Mouse (Mus musculus) kidney, embryonic 15.5 days (tissue): ENCODE results near the gene Ppp1cc. TPM values are rescaled to one million over a fixed set of nuclear protein-coding genes. Genes with fewer than 3 reads are reported as not detected.
A peak's percentile ranks its signal among the peaks of the same experiment; 100 is the strongest.
"Not testable (repeated sequence)": the region's sequence is repeated elsewhere in the genome, so short reads cannot be mapped to it uniquely, and the experiment has no call there.

Experiments
- ATAC-seq: fragments of 200-750 bp; cut with Nextera tagmentation; replicated peaks from 2 replicates; pipeline ENCODE4 v1.8.0; 2017; ENCODE audit warnings: moderate TSS enrichment; ENCODE audit not compliant: low FRiP score
- H3K27ac ChIP-seq: fragments of 300-500 bp; sonication (generic); 2 replicates; pipeline ENCODE4 v1.5.1; 2015; ENCODE audit warnings: mild to moderate bottlenecking, inconsistent platforms
- H3K27me3 ChIP-seq: fragments of 300-500 bp; sonication (generic); 2 replicates; pipeline ENCODE4 v1.6.1; 2015; ENCODE audit warnings: inconsistent platforms
- H3K36me3 ChIP-seq: fragments of 300-500 bp; sonication (generic); 2 replicates; pipeline ENCODE4 v1.6.1; 2015; ENCODE audit warnings: inconsistent platforms
- H3K4me1 ChIP-seq: fragments of 300-500 bp; sonication (generic); 2 replicates; pipeline ENCODE4 v1.6.1; 2015; ENCODE audit warnings: inconsistent platforms
- H3K4me2 ChIP-seq: fragments of 300-500 bp; sonication (generic); 2 replicates; pipeline ENCODE4 v1.6.1; 2015; ENCODE audit warnings: moderate library complexity, mild to moderate bottlenecking, inconsistent platforms
- H3K4me3 ChIP-seq: fragments of 300-500 bp; sonication (generic); replicated peaks from 2 replicates; pipeline ENCODE4 v1.5.1; 2015; ENCODE audit warnings: mild to moderate bottlenecking, inconsistent platforms
- H3K9ac ChIP-seq: fragments of 300-500 bp; sonication (generic); 2 replicates; pipeline ENCODE4 v1.6.1; 2015; ENCODE audit warnings: mild to moderate bottlenecking, inconsistent platforms
- H3K9me3 ChIP-seq: fragments of 300-500 bp; sonication (generic); replicated peaks from 2 replicates; pipeline ENCODE4 v1.6.1; 2016; ENCODE audit warnings: inconsistent platforms
- WGBS: fragments of 180-500 bp; shearing (Covaris S2); methylation state at CpG from one replicate; pipeline ENCODE4 v1.1.7; 2015; ENCODE audit warnings: mixed read lengths; 5-methylcytosine and 5-hydroxymethylcytosine counted together
- polyA plus RNA-seq: library from polyadenylated mRNA; unstranded; fragments of >200 nt; fragmentation: Nextera tagmentation; extraction: Ambion mirVana; gene quantifications from 2 replicates; pipeline ENCODE4 v1.2.1, GENCODE M21; 2015

The Ppp1cc gene
- polyA plus RNA-seq, 1 experiment from 2014 or later, result 264 TPM

DNA sequence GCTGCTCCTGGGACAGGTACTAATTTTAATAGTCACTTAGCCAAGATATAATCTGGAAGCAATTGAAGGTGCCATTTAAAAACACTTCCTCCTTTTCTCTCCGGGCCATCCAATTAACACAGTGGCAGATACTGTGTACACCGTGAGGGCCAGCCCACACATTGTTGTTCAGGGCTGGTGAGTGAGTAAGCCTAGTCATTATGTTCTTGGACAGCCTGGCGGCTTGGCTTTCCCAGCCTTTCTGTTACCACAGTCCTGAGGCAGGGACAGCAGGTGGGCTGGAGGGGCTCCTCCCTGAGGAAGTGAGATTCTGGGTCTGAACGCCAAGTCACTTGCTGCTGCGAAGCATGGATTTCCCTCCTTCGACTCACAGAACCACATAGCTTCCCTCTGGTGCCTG lies 21.6 kb downstream of the Ppp1cc start:
- WGBS, result 50% methylated on average over 6 of the region's 6 CpGs
- H3K27ac ChIP-seq, result 0 out of 2 replicates have a peak overlapping the region, but pooled peaks have one; percentile 48

DNA sequence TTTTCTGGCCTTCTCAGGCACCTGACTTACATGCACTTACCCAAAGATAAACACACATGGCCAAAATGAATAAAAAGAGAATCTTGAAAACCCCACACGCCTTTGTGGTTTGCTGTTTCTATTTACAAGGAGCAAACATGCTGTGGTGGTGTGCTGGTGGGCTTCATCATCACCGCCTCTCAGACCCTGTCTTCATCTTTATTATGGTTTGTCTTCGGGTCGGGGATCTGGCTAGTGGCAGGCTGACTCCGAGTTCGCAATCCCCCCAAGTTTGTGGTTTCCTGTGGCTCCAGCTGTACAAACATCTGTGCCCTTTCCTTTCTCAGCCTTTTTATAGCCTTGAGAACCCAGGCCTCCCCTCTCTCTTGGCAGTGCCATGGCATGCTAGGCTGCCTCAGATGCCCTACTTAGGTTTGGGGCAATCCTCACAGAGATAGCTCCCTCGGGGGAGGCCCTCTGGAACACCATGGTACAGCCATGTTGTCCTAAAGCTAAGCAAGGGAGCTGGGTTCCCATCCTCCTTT lies 26.3 kb downstream of the Ppp1cc start:
- H3K9me3 ChIP-seq, result no peaks in the 10 kb centered on the region
- H3K9ac ChIP-seq, result no peak overlapping the region
- no peak for ATAC-seq
- no peaks in the 10 kb centered on the region for H3K27me3 ChIP-seq
- H3K36me3 ChIP-seq, result no peaks in the 10 kb centered on the region
- H3K4me2 ChIP-seq, result no peak overlapping the region
- H3K27ac ChIP-seq, result no peak overlapping the region
- WGBS, result 69% methylated on average over 7 of the region's 7 CpGs
- H3K4me3 ChIP-seq, result no peak overlapping the region
- peaks cover 5% of the 10 kb centered on the region for H3K4me1 ChIP-seq

More for the DNA sequence above, 21.6 kb downstream of the Ppp1cc start:
- H3K4me2 ChIP-seq, result no peak overlapping the region
- peaks cover 21% of the 10 kb centered on the region for H3K36me3 ChIP-seq
- peaks cover 12% of the 10 kb centered on the region for H3K4me1 ChIP-seq
- H3K27me3 ChIP-seq, result no peaks in the 10 kb centered on the region
- ATAC-seq, result no peak
- no peak overlapping the region for H3K4me3 ChIP-seq
- H3K9ac ChIP-seq, result no peak overlapping the region
- no peaks in the 10 kb centered on the region for H3K9me3 ChIP-seq

DNA sequence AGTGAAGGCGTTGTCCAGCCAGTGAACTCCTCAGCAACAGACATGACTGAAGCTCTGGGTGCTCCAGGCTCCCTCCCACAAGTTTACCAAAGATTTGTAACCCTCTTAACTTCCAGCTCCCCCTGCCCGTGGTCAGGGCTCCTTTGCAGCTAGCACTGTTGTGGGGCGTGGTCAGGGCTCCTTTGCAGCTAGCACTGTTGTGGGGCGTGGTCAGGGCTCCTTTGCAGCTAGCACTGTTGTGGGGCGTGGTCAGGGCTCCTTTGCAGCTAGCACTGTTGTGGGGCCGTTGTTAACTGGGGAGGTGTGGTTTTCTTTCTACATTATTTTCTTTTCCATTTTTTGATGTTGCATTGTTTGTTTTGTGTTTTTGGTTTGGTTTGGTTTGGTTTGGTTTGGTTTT lies 26.8 kb downstream of the Ppp1cc start:
- H3K4me3 ChIP-seq, H3K36me3 ChIP-seq, H3K9me3 ChIP-seq, H3K4me1 ChIP-seq, ATAC-seq, H3K4me2 ChIP-seq, H3K27ac ChIP-seq, H3K27me3 ChIP-seq, H3K9ac ChIP-seq: not testable (repeated sequence)
- WGBS, result 95% methylated on average over 6 of the region's 6 CpGs

DNA sequence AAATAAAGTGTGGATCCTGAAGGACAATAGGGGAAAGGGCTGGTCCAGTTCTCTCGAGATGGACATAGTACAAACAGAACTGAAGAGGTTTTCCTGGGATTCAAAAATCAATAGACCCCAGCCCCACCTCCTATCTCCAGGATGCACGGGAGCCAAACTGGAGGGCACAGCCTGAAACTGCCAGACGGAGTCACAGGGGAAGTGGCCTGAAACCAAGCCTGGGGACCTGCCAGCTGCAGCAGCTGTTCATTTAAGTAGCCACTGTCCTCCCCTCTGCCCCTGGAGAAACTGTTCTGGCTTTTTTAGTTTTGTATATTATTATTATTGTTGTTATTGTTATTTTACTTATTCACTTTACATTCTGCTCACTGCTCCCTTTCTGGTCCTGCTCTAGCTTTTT lies 31.0 kb downstream of the Ppp1cc start:
- H3K4me3 ChIP-seq, result no peak overlapping the region
- no peak overlapping the region for H3K9ac ChIP-seq
- no peak overlapping the region for H3K4me2 ChIP-seq
- no peaks in the 10 kb centered on the region for H3K27me3 ChIP-seq
- no peak overlapping the region for H3K27ac ChIP-seq
- no peaks in the 10 kb centered on the region for H3K36me3 ChIP-seq
- ATAC-seq, result no peak
- WGBS, result 49% methylated on average over 3 of the region's 3 CpGs
- no peaks in the 10 kb centered on the region for H3K9me3 ChIP-seq
- peaks cover 6% of the 10 kb centered on the region; the same call in 1 of the 2 replicates for H3K4me1 ChIP-seq

DNA sequence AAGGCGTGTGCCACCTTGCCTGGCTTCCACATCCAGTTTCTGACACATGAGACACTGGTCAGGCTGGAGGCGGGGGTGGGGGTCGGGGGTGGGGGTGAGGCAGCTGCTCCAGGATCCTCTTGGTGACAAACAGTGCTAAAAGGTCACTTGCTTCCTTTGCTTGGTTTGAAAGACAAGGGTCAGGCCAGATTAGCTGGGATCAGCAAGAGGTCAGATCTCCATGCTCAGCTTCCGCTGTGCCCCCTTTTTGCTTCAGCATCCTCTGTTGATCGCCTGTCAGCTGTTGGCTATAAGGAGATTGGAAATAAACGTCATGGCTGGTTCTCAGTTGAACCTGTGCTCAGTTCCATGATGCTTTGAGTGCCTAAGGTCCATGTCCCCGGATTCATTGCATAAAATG lies 32.4 kb downstream of the Ppp1cc start:
- 73% methylated on average over 7 of the region's 7 CpGs for WGBS
- Histone ChIP-seq H3K27me3 (no peaks in the 10 kb centered on the region), H3K9ac (no peak overlapping the region), H3K27ac (no peak overlapping the region), H3K9me3 (no peaks in the 10 kb centered on the region), H3K4me2 (no peak overlapping the region), H3K4me1 (peaks cover 6% of the 10 kb centered on the region; the same call in 1 of the 2 replicates), H3K36me3 (no peaks in the 10 kb centered on the region), H3K4me3 (no peak overlapping the region)
- no peak for ATAC-seq

DNA sequence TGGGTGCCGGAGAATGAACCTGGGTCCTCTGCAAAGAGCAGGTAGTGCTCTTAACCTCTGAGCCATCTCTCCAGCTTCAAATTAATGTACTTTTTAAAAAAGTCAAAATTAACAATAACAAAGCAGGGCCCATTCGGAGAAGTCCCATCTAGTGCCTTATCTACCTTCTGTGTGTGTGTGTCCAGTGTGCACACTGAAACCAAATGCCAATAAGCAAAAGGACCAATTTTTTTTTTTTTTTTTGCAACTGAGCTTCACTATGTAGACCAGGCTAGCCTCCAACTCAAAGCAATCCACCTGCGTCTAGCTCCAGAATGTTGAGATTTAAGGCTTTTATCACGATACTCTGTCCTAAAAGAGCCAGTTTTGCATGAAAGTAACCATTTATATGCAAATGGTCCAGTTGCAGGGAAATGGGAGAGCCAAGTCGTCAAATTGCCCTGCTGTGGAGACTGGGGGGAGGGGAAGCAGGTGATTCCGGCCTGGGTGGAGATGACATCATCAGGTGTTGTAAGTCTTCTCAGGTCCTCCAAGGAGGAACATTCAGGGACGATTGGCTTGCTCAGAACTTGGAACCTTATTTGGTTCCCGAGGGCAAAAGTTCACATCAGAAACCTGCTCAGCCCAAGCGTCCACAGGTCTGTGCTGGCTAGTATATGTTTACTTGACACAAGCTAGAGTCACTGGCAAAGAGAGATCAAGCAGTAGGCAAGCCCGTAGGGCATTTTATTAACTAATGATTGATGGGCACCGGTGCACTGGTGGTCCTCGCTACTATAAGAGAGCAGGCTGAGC lies 33.4 kb downstream of the Ppp1cc start:
- 0 out of 2 replicates have a peak, but pooled peaks have one; percentile 52 for ATAC-seq
- no peaks in the 10 kb centered on the region for H3K27me3 ChIP-seq
- no peak overlapping the region for H3K9ac ChIP-seq
- H3K9me3 ChIP-seq, result no peaks in the 10 kb centered on the region
- no peaks in the 10 kb centered on the region for H3K36me3 ChIP-seq
- H3K27ac ChIP-seq, result peak overlapping the region; percentile 59; the same call in 1 of the 2 replicates
- no peak overlapping the region for H3K4me3 ChIP-seq
- 56% methylated on average over 12 of the region's 12 CpGs for WGBS
- H3K4me1 ChIP-seq, result peaks cover 6% of the 10 kb centered on the region; the same call in 1 of the 2 replicates
- H3K4me2 ChIP-seq, result no peak overlapping the region

DNA sequence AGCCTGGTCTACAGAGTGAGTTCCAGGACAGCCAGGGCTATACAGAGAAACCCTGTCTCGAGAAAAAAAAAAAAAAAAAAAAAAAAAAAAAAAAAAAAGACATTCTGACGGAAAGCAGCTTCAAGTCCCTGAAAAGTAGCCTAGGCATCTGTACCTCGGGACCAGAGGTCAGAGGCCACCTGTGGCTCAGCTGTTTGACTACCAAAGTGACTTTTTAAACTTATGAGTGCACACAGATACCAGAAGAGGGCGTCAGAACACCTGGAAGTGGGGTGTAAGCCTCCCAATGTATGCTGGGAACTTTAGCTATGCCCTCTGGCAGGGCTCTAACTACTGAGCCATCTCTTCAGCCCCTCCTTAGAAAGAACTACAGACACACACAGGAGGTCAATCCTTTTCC lies 34.3 kb downstream of the Ppp1cc start:
- no peak for ATAC-seq
- 54% methylated on average over 4 of the region's 4 CpGs for WGBS
- peaks cover 6% of the 10 kb centered on the region; the same call in 1 of the 2 replicates for H3K4me1 ChIP-seq

DNA sequence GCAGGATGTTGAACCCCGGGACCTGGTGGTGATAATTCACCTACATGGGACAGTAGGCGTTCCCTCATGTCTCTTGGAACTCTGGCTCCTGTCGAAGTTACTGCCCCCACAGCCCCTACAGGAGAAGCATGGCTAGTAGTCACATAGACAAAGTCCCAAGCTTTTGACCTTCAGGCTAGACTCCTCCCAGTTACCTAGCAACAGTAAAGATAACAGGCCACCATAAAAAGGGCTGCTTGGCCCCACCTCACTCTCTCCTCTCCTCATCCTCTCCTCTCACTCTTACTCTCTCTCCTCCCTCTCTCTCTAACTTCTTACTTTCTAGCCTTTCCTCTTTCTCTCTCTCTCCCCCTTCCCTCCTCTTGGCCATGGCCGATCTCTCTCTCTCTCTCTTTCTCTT lies 42.8 kb downstream of the Ppp1cc start:
- no peak overlapping the region for H3K9ac ChIP-seq
- H3K9me3 ChIP-seq, result 0 out of 2 replicates have a peak, but pooled peaks cover 3% of the 10 kb centered on the region
- no peaks in the 10 kb centered on the region for H3K4me1 ChIP-seq
- WGBS, result 82% methylated on average over 4 of the region's 4 CpGs
- no peak overlapping the region for H3K4me2 ChIP-seq
- ATAC-seq, result no peak
- no peak overlapping the region for H3K27ac ChIP-seq
- no peaks in the 10 kb centered on the region for H3K36me3 ChIP-seq
- H3K27me3 ChIP-seq, result no peaks in the 10 kb centered on the region
- H3K4me3 ChIP-seq, result no peak overlapping the region

More for the DNA sequence above, 34.3 kb downstream of the Ppp1cc start:
- H3K36me3 ChIP-seq, result no peaks in the 10 kb centered on the region
- H3K9me3 ChIP-seq, result no peaks in the 10 kb centered on the region
- H3K4me2 ChIP-seq, result no peak overlapping the region
- H3K27ac ChIP-seq, result no peak overlapping the region
- no peaks in the 10 kb centered on the region for H3K27me3 ChIP-seq
- no peak overlapping the region for H3K4me3 ChIP-seq
- no peak overlapping the region for H3K9ac ChIP-seq

DNA sequence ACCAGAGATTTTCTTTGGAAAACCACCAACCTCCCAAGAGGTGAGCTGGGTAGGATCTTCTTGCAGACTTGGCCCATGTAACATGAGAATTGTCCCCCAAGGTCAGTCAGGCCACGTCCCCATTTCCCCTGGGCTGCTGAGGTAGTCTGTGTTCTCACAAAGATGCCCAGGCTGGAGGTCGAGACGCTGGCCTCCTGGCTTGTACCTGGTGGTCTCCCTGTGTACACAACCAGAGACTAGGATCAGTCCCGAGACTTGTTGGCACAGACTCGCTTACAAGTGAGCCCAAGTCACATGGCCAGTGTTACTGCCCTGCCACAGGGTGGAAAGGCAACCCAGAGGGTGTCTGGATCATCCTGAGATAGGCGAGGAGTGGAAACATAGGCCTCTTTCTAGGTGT lies 43.8 kb downstream of the Ppp1cc start:
- H3K27ac ChIP-seq, result no peak overlapping the region
- H3K9me3 ChIP-seq, result 0 out of 2 replicates have a peak, but pooled peaks cover 3% of the 10 kb centered on the region
- H3K4me1 ChIP-seq, result no peaks in the 10 kb centered on the region
- no peak for ATAC-seq
- no peak overlapping the region for H3K9ac ChIP-seq
- no peaks in the 10 kb centered on the region for H3K36me3 ChIP-seq
- H3K27me3 ChIP-seq, result no peaks in the 10 kb centered on the region
- H3K4me2 ChIP-seq, result no peak overlapping the region
- WGBS, result 89% methylated on average over 6 of the region's 6 CpGs
- H3K4me3 ChIP-seq, result no peak overlapping the region

DNA sequence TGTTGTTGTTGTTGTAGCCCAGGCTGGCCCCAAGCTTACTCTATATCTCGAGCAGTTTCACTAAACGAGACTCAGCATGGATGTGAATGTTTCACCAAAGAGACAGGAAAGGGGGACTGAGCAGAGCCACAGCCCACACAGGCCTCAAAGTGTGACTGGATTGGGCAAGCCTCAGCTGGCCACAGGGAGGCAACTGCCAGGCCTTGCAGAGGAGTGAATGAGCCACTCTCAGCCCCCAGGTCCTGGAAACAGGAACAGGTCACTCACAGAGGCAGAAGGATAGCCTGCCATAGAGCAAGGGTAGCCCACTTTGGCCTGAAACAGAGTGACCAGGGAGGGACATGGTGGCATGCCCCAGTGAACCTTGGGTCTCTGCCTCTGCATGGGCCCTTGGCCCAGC lies 46.1 kb downstream of the Ppp1cc start:
- Histone ChIP-seq H3K9me3 (0 out of 2 replicates have a peak, but pooled peaks cover 3% of the 10 kb centered on the region), H3K4me3 (no peak overlapping the region), H3K4me2 (no peak overlapping the region), H3K27me3 (no peaks in the 10 kb centered on the region), H3K36me3 (no peaks in the 10 kb centered on the region), H3K27ac (no peak overlapping the region), H3K4me1 (peaks cover 5% of the 10 kb centered on the region), H3K9ac (no peak overlapping the region)
- 48% methylated on average over 2 of the region's 2 CpGs for WGBS
- no peak for ATAC-seq

DNA sequence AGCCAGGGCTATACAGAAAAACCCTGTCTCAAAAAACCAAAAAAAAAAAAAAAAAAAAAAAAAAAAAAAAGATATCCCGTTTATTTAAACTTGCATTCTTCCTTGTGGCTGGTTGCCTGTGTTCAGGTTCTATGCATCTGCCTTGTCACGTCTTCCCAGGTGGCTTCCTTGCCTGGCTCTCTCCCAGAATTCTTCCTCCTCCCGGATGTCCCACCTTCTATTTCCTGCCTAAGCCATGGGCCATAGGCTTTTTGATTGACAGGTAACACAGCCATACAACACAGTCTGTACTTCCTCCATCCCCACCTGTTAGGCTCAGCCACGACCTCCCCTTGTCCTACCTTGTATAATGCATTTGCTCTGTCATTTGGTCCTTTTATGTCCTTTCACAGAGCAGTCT lies 48.4 kb downstream of the Ppp1cc start, which contains the start of gene Hvcn1:
TSS of gene Hvcn1 (plus strand) at position 330 of the 400 bp plus-strand sequence.
- Histone ChIP-seq H3K36me3 (no peaks in the 10 kb centered on the region), H3K4me3 (no peak within 1 kb of the TSS), H3K27me3 (no peaks in the 10 kb centered on the region), H3K9ac (no peak within 1 kb of the TSS), H3K27ac (no peak within 1 kb of the TSS), H3K9me3 (no peaks in the 10 kb centered on the region), H3K4me1 (peaks cover 23% of the 10 kb centered on the region), H3K4me2 (no peak within 1 kb of the TSS)
- ATAC-seq, result no peak
- 61% methylated on average over 4 of the region's 4 CpGs for WGBS

DNA sequence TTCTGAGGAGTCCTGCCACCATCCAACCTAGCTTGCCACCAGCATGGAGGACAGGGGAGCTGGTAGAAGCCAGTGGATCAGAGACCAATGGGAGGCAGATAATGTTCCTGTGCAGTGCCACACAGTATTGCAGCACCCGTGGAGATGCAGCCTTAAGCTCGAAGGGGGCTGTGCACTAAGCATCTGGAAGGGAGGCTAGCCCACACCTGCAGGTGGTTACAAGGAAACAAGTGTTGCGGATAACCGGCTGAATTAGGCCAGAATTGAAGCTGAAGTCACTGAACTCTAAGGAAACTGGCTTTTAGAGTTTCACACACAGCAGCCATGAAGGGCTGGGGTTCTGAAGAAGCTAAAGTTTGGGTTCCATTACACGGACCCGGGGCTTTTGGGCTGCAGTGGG lies 50.8 kb downstream of the Ppp1cc start:
- 41% methylated on average over 6 of the region's 6 CpGs for WGBS
- peak overlapping the region; percentile 71; the same call in 1 of the 2 replicates for H3K4me2 ChIP-seq
- H3K4me1 ChIP-seq, result peaks cover 23% of the 10 kb centered on the region
- H3K27ac ChIP-seq, result peak overlapping the region; percentile 84
- ATAC-seq, result no peak
- H3K27me3 ChIP-seq, result no peaks in the 10 kb centered on the region
- no peak overlapping the region for H3K9ac ChIP-seq
- 0 out of 2 replicates have a peak overlapping the region, but pooled peaks have one; percentile 45 for H3K4me3 ChIP-seq
- no peaks in the 10 kb centered on the region for H3K36me3 ChIP-seq
- no peaks in the 10 kb centered on the region for H3K9me3 ChIP-seq
